Mouse (Mus musculus): ENCODE results near the gene Kif1c.

DNA sequence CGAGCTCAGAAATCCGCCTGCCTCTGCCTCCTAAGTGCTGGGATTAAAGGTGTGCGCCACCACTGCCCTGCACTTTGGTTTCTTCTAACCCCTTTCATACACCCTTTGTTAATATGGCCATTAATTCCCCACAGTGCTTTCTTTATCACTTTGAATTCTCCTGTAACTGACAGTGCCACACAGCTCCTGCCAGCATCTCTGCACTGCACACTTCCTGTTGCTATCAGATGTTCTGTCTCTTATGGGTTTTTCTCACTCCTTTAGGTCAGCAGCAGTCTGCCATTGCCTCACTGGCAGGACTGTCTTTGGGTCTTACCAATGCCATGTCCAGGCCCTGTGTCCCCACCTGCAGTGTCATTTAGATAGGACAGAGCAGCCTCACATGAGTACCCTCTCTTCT, 70.5 kb downstream of the Kif1c start:
- TF ChIP-seq MXI1 (IDR thresholded peaks at IDR 0.05; ENCODE audit: low read depth, low read length) (no peak), MAFK (IDR thresholded peaks at IDR 0.05; ENCODE audit: borderline replicate concordance, low read depth, low read length) (no peak), CTCF (IDR thresholded peaks at IDR 0.05 in 2 of 3, conservative IDR thresholded peaks at IDR 0.05 in 1 of 3; ENCODE audit: control insufficient read depth in 1 of 3, insufficient read depth in 1 of 3, low read depth in 2 of 3, low read length in 3 of 3, poor library complexity in 1 of 3, severe bottlenecking in 1 of 3) (no peak), POLR2AphosphoS5 (IDR thresholded peaks at IDR 0.05; ENCODE audit: borderline replicate concordance, low read depth, low read length) (no peak), ZC3H11A (IDR thresholded peaks at IDR 0.05; ENCODE audit: low read depth, low read length) (no peak), MYB (IDR thresholded peaks at IDR 0.05; ENCODE audit: low read depth, low read length) (no peak), POLR2A (IDR thresholded peaks at IDR 0.05; ENCODE audit: control insufficient read depth in 1 of 2, insufficient read depth in 1 of 2, low read depth in 1 of 2, low read length in 2 of 2, poor library complexity in 1 of 2) (no peak), POLR2AphosphoS2 (IDR thresholded peaks at IDR 0.05; ENCODE audit: low read length) (no peak), MYC (IDR thresholded peaks at IDR 0.05; ENCODE audit: low read depth, low read length) (no peak)
